Mouse (Mus musculus): ENCODE measurements at regions not wholly inside any gene's neighbourhood (a gene's known extent, or its start where the extent isn't known, plus 50 kb on each side); places are given as distances from the start of the nearest gene placed in this dataset.
A peak's percentile ranks its signal among the peaks of the same experiment; 100 is the strongest.

- DNase-seq, result no peak
Measured at GRCm38 (mm10) chr16:48126797-48127196, 156.7 kb upstream of the Dppa4 start.

GRCm38 (mm10) chr16:48127338-48127737, 156.2 kb upstream of the Dppa4 start:
- no peak for DNase-seq

GRCm38 (mm10) chr16:48155355-48155754, 128.2 kb upstream of the Dppa4 start:
- DNase-seq, result no peak

GRCm38 (mm10) chr16:48190399-48190798, 93.1 kb upstream of the Dppa4 start:
- peak; percentile 24 to 38 for DNase-seq

GRCm38 (mm10) chr16:48192197-48192596, 91.3 kb upstream of the Dppa4 start:
- DNase-seq, result no peak

GRCm38 (mm10) chr16:48214976-48215375, 68.6 kb upstream of the Dppa4 start:
- DNase-seq, result peak; percentile 2
